Mouse (Mus musculus) erythroblast, embryonic 14.5 days (primary cell): Measurements from ENCODE around the gene Hagh.

Source experiments
- GATA1 ChIP-seq: IDR thresholded peaks from 2 replicates; pipeline ENCODE4 v1.6.1; 2012; ENCODE audit warnings: low read length, inconsistent platforms, mixed read lengths
- TAL1 ChIP-seq: IDR thresholded peaks from 3 replicates; pipeline ENCODE4 v1.6.1; 2012; ENCODE audit warnings: low read length, inconsistent platforms, mixed read lengths

GRCm38 (mm10) chr17:24792190-24792589 is 47.8 kb upstream of the Hagh start:
- TF ChIP-seq GATA1 (no peak), TAL1 (no peak)
